Mouse (Mus musculus) right cerebral cortex, postnatal 10 days (tissue): ENCODE measurements at regions not wholly inside any gene's neighbourhood (a gene's known extent, or its start where the extent isn't known, plus 50 kb on each side); places are given as distances from the start of the nearest gene placed in this dataset.
A peak's percentile ranks its signal among the peaks of the same experiment; 100 is the strongest.

Experiments
- DNase-seq, 2 experiments: peaks; one replicate each; pipeline ENCODE4 v3.0.0; 2021; ENCODE audit warnings: low spot score in 2 of 2

GRCm38 (mm10) chr8:128214256-128214655 lies 144.1 kb upstream of the Nrp1 start:
- DNase-seq, result no peak

GRCm38 (mm10) chr8:128218886-128219285 lies 139.5 kb upstream of the Nrp1 start:
- no peak for DNase-seq

GRCm38 (mm10) chr8:128219539-128219938 lies 138.9 kb upstream of the Nrp1 start:
- peak; percentile 32 to 41 for DNase-seq

- no peak for DNase-seq
Measured at GRCm38 (mm10) chr8:128223092-128223491, 135.3 kb upstream of the Nrp1 start.

GRCm38 (mm10) chr8:128223522-128223921 lies 134.9 kb upstream of the Nrp1 start:
- DNase-seq, result no peak

GRCm38 (mm10) chr8:128225123-128225522 lies 133.3 kb upstream of the Nrp1 start:
- DNase-seq, result no peak

GRCm38 (mm10) chr8:128235071-128235470 lies 123.3 kb upstream of the Nrp1 start:
- DNase-seq, result no peak

- no peak for DNase-seq
Measured at GRCm38 (mm10) chr8:128235527-128235926, 122.9 kb upstream of the Nrp1 start.

- no peak for DNase-seq
Measured at GRCm38 (mm10) chr8:128236097-128236496, 122.3 kb upstream of the Nrp1 start.

GRCm38 (mm10) chr8:128238948-128239347 lies 119.5 kb upstream of the Nrp1 start:
- DNase-seq, result no peak

- no peak for DNase-seq
Measured at GRCm38 (mm10) chr8:128239783-128240182, 118.6 kb upstream of the Nrp1 start.

- no peak for DNase-seq
Measured at GRCm38 (mm10) chr8:128241200-128241599, 117.2 kb upstream of the Nrp1 start.

- DNase-seq, result no peak
Measured at GRCm38 (mm10) chr8:128242465-128243251, 115.7 kb upstream of the Nrp1 start.

GRCm38 (mm10) chr8:128251723-128252122 lies 106.7 kb upstream of the Nrp1 start:
- no peak for DNase-seq

GRCm38 (mm10) chr8:128260836-128261235 lies 97.6 kb upstream of the Nrp1 start:
- DNase-seq, result no peak

- no peak for DNase-seq
Measured at GRCm38 (mm10) chr8:128261367-128261766, 97.0 kb upstream of the Nrp1 start.

- no peak for DNase-seq
Measured at GRCm38 (mm10) chr8:128263251-128263947, 95.0 kb upstream of the Nrp1 start.

- DNase-seq, result no peak
Measured at GRCm38 (mm10) chr8:128267261-128267660, 91.1 kb upstream of the Nrp1 start.

GRCm38 (mm10) chr8:128268010-128268409 lies 90.4 kb upstream of the Nrp1 start:
- DNase-seq, result no peak

GRCm38 (mm10) chr8:128269546-128269945 lies 88.9 kb upstream of the Nrp1 start:
- no peak for DNase-seq

- peak; percentile 27 to 37 for DNase-seq
Measured at GRCm38 (mm10) chr8:128272866-128273344, 85.5 kb upstream of the Nrp1 start.

GRCm38 (mm10) chr8:128276475-128276874 lies 81.9 kb upstream of the Nrp1 start:
- DNase-seq, result no peak

- no peak for DNase-seq
Measured at GRCm38 (mm10) chr8:128282802-128283201, 75.6 kb upstream of the Nrp1 start.
